Mouse (Mus musculus) liver, postnatal 0 days (tissue): ENCODE data around the gene Dnttip1. TPM values are rescaled to one million over a fixed set of nuclear protein-coding genes. Genes with fewer than 3 reads are reported as not detected.

Source experiments
- ATAC-seq: fragments of 200-750 bp; cut with Nextera tagmentation; 2 replicates; pipeline ENCODE4 v1.8.0; 2017; ENCODE audit warnings: mild to moderate bottlenecking, moderate library complexity
- DNase-seq: peaks from one replicate; pipeline ENCODE4 v3.0.0-alpha.2; 2016
- H3K27ac ChIP-seq: fragments of 300-500 bp; sonication (generic); 2 replicates; pipeline ENCODE4 v1.5.1; 2014; ENCODE audit warnings: antibody characterized with exemption, moderate library complexity, mild to moderate bottlenecking, low read depth
- H3K27me3 ChIP-seq: fragments of 300-500 bp; sonication (generic); 2 replicates; pipeline ENCODE4 v1.6.1; 2014; ENCODE audit warnings: low read length, control low read depth, mixed read lengths; ENCODE audit not compliant: insufficient read depth
- H3K36me3 ChIP-seq: fragments of 300-500 bp; sonication (generic); replicated peaks from 2 replicates; pipeline ENCODE4 v1.6.1; 2014; ENCODE audit warnings: mild to moderate bottlenecking, control low read depth, low read length, moderate library complexity, mixed read lengths; ENCODE audit not compliant: insufficient read depth
- H3K4me1 ChIP-seq: fragments of 300-500 bp; sonication (generic); 2 replicates; pipeline ENCODE4 v1.6.1; 2014; ENCODE audit warnings: antibody characterized with exemption, mild to moderate bottlenecking, control low read depth; ENCODE audit not compliant: insufficient read depth
- H3K4me2 ChIP-seq: fragments of 300-500 bp; sonication (generic); 2 replicates; pipeline ENCODE4 v1.6.1; 2014; ENCODE audit warnings: low read depth, mild to moderate bottlenecking, low read length, moderate library complexity, mixed read lengths
- H3K4me3 ChIP-seq: fragments of 300-500 bp; sonication (generic); 2 replicates; pipeline ENCODE4 v1.5.1; 2014; ENCODE audit warnings: low read depth, low read length
- H3K9ac ChIP-seq: fragments of 300-500 bp; sonication (generic); replicated peaks from 2 replicates; pipeline ENCODE4 v1.6.1; 2014; ENCODE audit warnings: mild to moderate bottlenecking, moderate library complexity
- H3K9me3 ChIP-seq: fragments of 300-500 bp; sonication (generic); 2 replicates; pipeline ENCODE4 v1.6.1; 2016; ENCODE audit warnings: mild to moderate bottlenecking, control low read depth, low read length, mixed read lengths
- CTCF ChIP-seq: sonication (generic); IDR thresholded peaks from 2 replicates; pipeline ENCODE4 v1.5.1; 2016; ENCODE audit warnings: antibody characterized with exemption, low read depth
- EP300 ChIP-seq: IDR thresholded peaks from 2 replicates; pipeline ENCODE4 v1.6.1; 2016; ENCODE audit warnings: antibody characterized with exemption, low read depth, mild to moderate bottlenecking
- WGBS: fragments of 180-500 bp; shearing (Covaris S2); extraction: QIAGEN DNeasy Blood & Tissue Kit; methylation state at CpG from one replicate; pipeline ENCODE4 v1.1.7; 2014; ENCODE audit not compliant: insufficient replicate concordance; 5-methylcytosine and 5-hydroxymethylcytosine counted together
- polyA plus RNA-seq: library from polyadenylated mRNA; unstranded; fragments of >200 nt; fragmentation: Nextera tagmentation; extraction: Ambion mirVana; gene quantifications from 2 replicates; pipeline ENCODE4 v1.2.1, GENCODE M21; 2015

Dnttip1 gene
- polyA plus RNA-seq, 1 experiment from 2014 or later, result 33.7 TPM

- Histone ChIP-seq H3K4me1 (peaks cover 14% of the 10 kb centered on the region), H3K27me3 (no peaks in the 10 kb centered on the region), H3K27ac (no peak overlapping the region), H3K4me3 (no peak overlapping the region), H3K4me2 (no peak overlapping the region), H3K9ac (no peak overlapping the region), H3K9me3 (no peaks in the 10 kb centered on the region), H3K36me3 (peaks cover 41% of the 10 kb centered on the region)
- 86% methylated on average over 13 of the region's 13 CpGs for WGBS
- no peak for TF ChIP-seq CTCF
- no peak for ATAC-seq
- no peak for DNase-seq
Measured at GRCm38 (mm10) chr2:164800252-164801004, 54.6 kb downstream of the Dnttip1 start.

- TF ChIP-seq CTCF (no peak), EP300 (no peak)
- peak overlapping the region; percentile 82 for H3K9ac ChIP-seq
- no peaks in the 10 kb centered on the region for H3K27me3 ChIP-seq
- 73% methylated on average over 16 of the region's 16 CpGs for WGBS
- H3K36me3 ChIP-seq, result peaks cover 21% of the 10 kb centered on the region
- no peaks in the 10 kb centered on the region for H3K9me3 ChIP-seq
- H3K4me2 ChIP-seq, result peak overlapping the region; percentile 77
- H3K4me3 ChIP-seq, result peak overlapping the region; percentile 85
- H3K27ac ChIP-seq, result peak overlapping the region; percentile 93
- H3K4me1 ChIP-seq, result peaks cover 29% of the 10 kb centered on the region
- no peak for ATAC-seq
- no peak for DNase-seq
Measured at GRCm38 (mm10) chr2:164803201-164803920, 57.6 kb downstream of the Dnttip1 start.

GRCm38 (mm10) chr2:164803921-164804313 lies 58.1 kb downstream of the Dnttip1 start:
- ATAC-seq, result no peak
- Histone ChIP-seq H3K27ac (peak overlapping the region; percentile 93), H3K9me3 (no peaks in the 10 kb centered on the region), H3K4me1 (peaks cover 29% of the 10 kb centered on the region), H3K4me2 (peak overlapping the region; percentile 77), H3K9ac (peak overlapping the region; percentile 82), H3K4me3 (peak overlapping the region; percentile 85), H3K36me3 (peaks cover 21% of the 10 kb centered on the region), H3K27me3 (no peaks in the 10 kb centered on the region)
- WGBS, result 59% methylated on average over 1 of the region's 1 CpGs
- TF ChIP-seq CTCF (no peak), EP300 (no peak)
- no peak for DNase-seq

GRCm38 (mm10) chr2:164804533-164805331 lies 58.9 kb downstream of the Dnttip1 start, which contains the start of the genes Acot8 and Zswim3:
TSS of gene Acot8 (minus strand) at chr2:164804882.
TSS of gene Zswim3 (plus strand) at chr2:164805098.
- Histone ChIP-seq H3K9ac (peak within 1 kb of the TSS; percentile 82), H3K36me3 (peaks cover 18% of the 10 kb centered on the region), H3K9me3 (no peaks in the 10 kb centered on the region), H3K27me3 (no peaks in the 10 kb centered on the region), H3K4me1 (peaks cover 29% of the 10 kb centered on the region), H3K27ac (peak within 1 kb of the TSS; percentile 93), H3K4me2 (peak within 1 kb of the TSS; percentile 83), H3K4me3 (peak within 1 kb of the TSS; percentile 85)
- under 1% methylated on average over 47 of the region's 47 CpGs for WGBS
- DNase-seq, result peak; percentile 98
- ATAC-seq, result peak; percentile 96
- TF ChIP-seq EP300, result peak; percentile 86
- no peak for TF ChIP-seq CTCF

GRCm38 (mm10) chr2:164805332-164805718 lies 59.5 kb downstream of the Dnttip1 start:
- Histone ChIP-seq H3K36me3 (peaks cover 14% of the 10 kb centered on the region; the same call in 1 of the 2 replicates), H3K9ac (peak overlapping the region; percentile 62), H3K9me3 (no peaks in the 10 kb centered on the region), H3K27me3 (no peaks in the 10 kb centered on the region), H3K4me1 (peaks cover 29% of the 10 kb centered on the region), H3K27ac (peak overlapping the region; percentile 93), H3K4me3 (peak overlapping the region; percentile 85), H3K4me2 (peak overlapping the region; percentile 83)
- ATAC-seq (peak; percentile 70), DNase-seq (no peak)
- WGBS, result 1% methylated on average over 21 of the region's 21 CpGs
- TF ChIP-seq EP300, result no peak
- no peak for TF ChIP-seq CTCF
